Mouse (Mus musculus) kidney, postnatal 0 days (tissue): ENCODE measurements around the gene Adk. TPM values are rescaled to one million over a fixed set of nuclear protein-coding genes. Genes with fewer than 3 reads are reported as not detected.

Experiments
- ATAC-seq: fragments of 200-750 bp; cut with Nextera tagmentation; replicated peaks from 2 replicates; pipeline ENCODE4 v1.8.0; 2017; ENCODE audit warnings: low read depth, moderate number of reproducible peaks, moderate TSS enrichment, moderate library complexity; ENCODE audit not compliant: low FRiP score
- DNase-seq: peaks from one replicate; pipeline ENCODE4 v3.0.0-alpha.2; 2016; ENCODE audit warnings: low spot score
- H3K27ac ChIP-seq: fragments of 300-500 bp; sonication (generic); 2 replicates; pipeline ENCODE4 v1.5.1; 2014; ENCODE audit warnings: mild to moderate bottlenecking
- H3K27me3 ChIP-seq: fragments of 300-500 bp; sonication (generic); 2 replicates; pipeline ENCODE4 v1.6.1; 2014; ENCODE audit warnings: low read length, mixed read lengths; ENCODE audit not compliant: insufficient read depth
- H3K36me3 ChIP-seq: fragments of 300-500 bp; sonication (generic); 2 replicates; pipeline ENCODE4 v1.6.1; 2014; ENCODE audit warnings: low read length, mixed read lengths; ENCODE audit not compliant: insufficient read depth
- H3K4me1 ChIP-seq: fragments of 300-500 bp; sonication (generic); replicated peaks from 2 replicates; pipeline ENCODE4 v1.6.1; 2014; ENCODE audit warnings: antibody characterized with exemption, low read length, mixed read lengths; ENCODE audit not compliant: insufficient read depth
- H3K4me2 ChIP-seq: fragments of 300-500 bp; sonication (generic); 2 replicates; pipeline ENCODE4 v1.6.1; 2014; ENCODE audit warnings: mild to moderate bottlenecking, low read length, moderate library complexity, mixed read lengths
- H3K4me3 ChIP-seq: fragments of 300-500 bp; sonication (generic); replicated peaks from 2 replicates; pipeline ENCODE4 v1.5.1; 2014; ENCODE audit warnings: low read depth, low read length
- H3K9ac ChIP-seq: fragments of 300-500 bp; sonication (generic); 2 replicates; pipeline ENCODE4 v1.6.1; 2014; ENCODE audit warnings: low read depth, low read length
- H3K9me3 ChIP-seq: fragments of 300-500 bp; sonication (generic); replicated peaks from 2 replicates; pipeline ENCODE4 v1.6.1; 2016; ENCODE audit warnings: low read length, inconsistent platforms, mixed read lengths
- CTCF ChIP-seq: IDR thresholded peaks from 2 replicates; pipeline ENCODE4 v1.5.1; 2016; ENCODE audit warnings: antibody characterized with exemption, low read depth, mild to moderate bottlenecking, moderate library complexity
- WGBS: fragments of 180-500 bp; shearing (Covaris S2); extraction: QIAGEN DNeasy Blood & Tissue Kit; methylation state at CpG from one replicate; pipeline ENCODE4 v1.1.7; 2014; 5-methylcytosine and 5-hydroxymethylcytosine counted together
- polyA plus RNA-seq: library from polyadenylated mRNA; unstranded; fragments of >200 nt; fragmentation: Nextera tagmentation; extraction: Ambion mirVana; gene quantifications from 2 replicates; pipeline ENCODE4 v1.2.1, GENCODE M21; 2015

Gene Adk
- polyA plus RNA-seq, 1 experiment from 2014 or later, result 193 TPM

DNA sequence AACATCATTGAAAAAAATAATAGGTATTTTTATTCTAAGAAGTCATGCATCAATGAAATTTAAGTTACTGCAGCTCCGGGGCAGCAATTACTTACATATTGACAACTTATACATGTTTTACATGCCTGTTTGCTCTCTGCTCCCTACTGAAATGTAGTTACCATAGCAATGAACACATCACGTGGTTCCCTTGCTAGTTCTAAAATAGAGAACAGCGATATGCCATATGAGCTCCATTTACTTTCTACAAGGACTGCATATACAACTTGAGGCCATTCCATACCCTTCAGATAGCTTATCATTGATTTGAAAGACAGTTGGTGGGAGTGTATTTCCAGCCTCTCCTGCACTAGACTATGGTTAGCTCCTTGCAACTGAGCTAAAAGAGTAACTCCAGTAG, 290.6 kb downstream of the Adk start:
- Histone ChIP-seq H3K27me3 (no peaks in the 10 kb centered on the region), H3K9me3 (no peaks in the 10 kb centered on the region), H3K4me3 (no peak overlapping the region), H3K4me1 (no peaks in the 10 kb centered on the region), H3K36me3 (no peaks in the 10 kb centered on the region), H3K4me2 (no peak overlapping the region), H3K9ac (no peak overlapping the region), H3K27ac (no peak overlapping the region)
- DNase-seq (no peak), ATAC-seq (no peak)
- no peak for TF ChIP-seq CTCF
- 80% methylated on average over 3 of the region's 3 CpGs for WGBS

GRCm38 (mm10) chr14:21344896-21345295, 292.5 kb downstream of the Adk start:
- ATAC-seq (no peak), DNase-seq (no peak)
- no peak overlapping the region for H3K9ac ChIP-seq
- H3K36me3 ChIP-seq, result no peaks in the 10 kb centered on the region
- no peaks in the 10 kb centered on the region for H3K9me3 ChIP-seq
- no peak overlapping the region for H3K4me2 ChIP-seq
- 92% methylated on average over 6 of the region's 6 CpGs for WGBS
- H3K4me3 ChIP-seq, result no peak overlapping the region
- H3K4me1 ChIP-seq, result no peaks in the 10 kb centered on the region
- no peak overlapping the region for H3K27ac ChIP-seq
- H3K27me3 ChIP-seq, result no peaks in the 10 kb centered on the region
- no peak for TF ChIP-seq CTCF

- Histone ChIP-seq H3K4me1 (no peaks in the 10 kb centered on the region), H3K9ac (no peak overlapping the region), H3K4me2 (no peak overlapping the region), H3K4me3 (no peak overlapping the region), H3K27me3 (no peaks in the 10 kb centered on the region), H3K27ac (no peak overlapping the region), H3K36me3 (no peaks in the 10 kb centered on the region), H3K9me3 (no peaks in the 10 kb centered on the region)
- TF ChIP-seq CTCF, result no peak
- no peak for ATAC-seq
- WGBS, result 31% methylated on average over 6 of the region's 6 CpGs
- DNase-seq, result peak; percentile 76
Observed at GRCm38 (mm10) chr14:21348611-21349260, 296.4 kb downstream of the Adk start.

DNA sequence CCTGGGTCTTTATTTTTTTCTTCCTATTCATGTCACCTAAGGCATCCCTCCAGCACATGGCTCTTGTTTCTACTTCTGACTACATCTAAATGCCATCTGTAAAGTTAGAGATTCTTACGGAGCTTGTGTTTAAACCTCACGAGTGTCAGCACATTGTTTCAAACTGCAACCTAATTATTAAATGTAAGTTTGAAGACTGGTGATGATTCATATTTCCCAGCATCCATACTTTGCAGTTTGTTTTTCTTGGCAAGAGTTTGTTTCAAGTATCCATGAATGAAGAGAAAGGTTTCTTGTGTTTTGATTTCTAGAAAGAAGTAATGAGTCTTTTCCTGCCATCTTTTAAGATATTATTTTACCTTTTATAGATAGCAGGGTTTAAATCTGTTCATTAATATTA, 299.3 kb downstream of the Adk start:
- DNase-seq (no peak), ATAC-seq (no peak)
- Histone ChIP-seq H3K4me1 (no peaks in the 10 kb centered on the region), H3K27ac (no peak overlapping the region), H3K36me3 (no peaks in the 10 kb centered on the region), H3K9me3 (no peaks in the 10 kb centered on the region), H3K4me2 (no peak overlapping the region), H3K4me3 (no peak overlapping the region), H3K27me3 (no peaks in the 10 kb centered on the region), H3K9ac (no peak overlapping the region)
- 65% methylated on average over 2 of the region's 2 CpGs for WGBS
- TF ChIP-seq CTCF, result no peak

- no peak for ATAC-seq
- 58% methylated on average over 1 of the region's 1 CpGs for WGBS
- no peaks in the 10 kb centered on the region for H3K27me3 ChIP-seq
- peak; percentile 72 for DNase-seq
- no peak for TF ChIP-seq CTCF
- H3K36me3 ChIP-seq, result no peaks in the 10 kb centered on the region
- no peak overlapping the region for H3K9ac ChIP-seq
- no peak overlapping the region for H3K27ac ChIP-seq
- H3K4me1 ChIP-seq, result no peaks in the 10 kb centered on the region
- no peaks in the 10 kb centered on the region for H3K9me3 ChIP-seq
- H3K4me3 ChIP-seq, result no peak overlapping the region
- H3K4me2 ChIP-seq, result no peak overlapping the region
Observed at GRCm38 (mm10) chr14:21356286-21356685, 303.9 kb downstream of the Adk start.

DNA sequence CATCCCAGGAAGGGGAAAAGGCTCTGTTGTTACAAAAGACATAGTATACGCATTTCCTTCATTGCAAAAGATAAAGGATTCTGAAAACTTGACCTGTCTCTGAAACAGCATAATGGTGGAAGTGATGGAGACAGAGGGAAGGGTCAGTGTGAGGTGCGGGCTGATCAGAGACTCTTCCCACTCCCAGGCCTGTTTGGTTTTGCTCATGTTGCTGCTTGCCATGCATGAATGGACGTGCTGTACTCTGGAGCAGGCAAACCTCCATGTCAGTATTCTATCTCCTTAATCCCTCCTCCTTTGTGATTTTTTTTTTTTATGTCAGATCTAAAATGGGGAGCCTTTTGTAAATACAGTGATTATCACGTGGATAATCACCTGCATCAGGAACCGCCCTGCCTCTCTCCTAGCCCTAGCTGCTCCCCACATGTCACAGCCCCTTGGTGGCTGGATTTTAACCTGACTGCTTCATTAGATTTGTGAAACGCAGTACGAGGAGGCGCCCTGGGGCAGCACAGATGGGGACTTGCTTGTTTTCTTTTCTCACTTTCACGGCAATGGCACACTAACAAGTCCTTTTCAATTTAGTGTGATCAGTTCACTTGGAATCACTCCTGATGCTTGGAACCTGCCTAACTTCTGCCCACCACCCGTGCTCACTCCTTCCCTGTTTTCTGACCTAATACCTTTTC, 307.0 kb downstream of the Adk start:
- no peaks in the 10 kb centered on the region for H3K4me1 ChIP-seq
- 40% methylated on average over 10 of the region's 10 CpGs for WGBS
- H3K4me3 ChIP-seq, result no peak overlapping the region
- no peak for ATAC-seq
- H3K27me3 ChIP-seq, result no peaks in the 10 kb centered on the region
- no peak overlapping the region for H3K4me2 ChIP-seq
- H3K9ac ChIP-seq, result no peak overlapping the region
- peak; percentile 45 for DNase-seq
- TF ChIP-seq CTCF, result no peak
- peak overlapping the region; percentile 47; the same call in 1 of the 2 replicates for H3K27ac ChIP-seq
- H3K9me3 ChIP-seq, result no peaks in the 10 kb centered on the region
- H3K36me3 ChIP-seq, result no peaks in the 10 kb centered on the region
